Mouse (Mus musculus) megakaryocyte, embryonic 14.5 days (primary cell): ENCODE measurements around the gene Zfp990.
"Not testable (repeated sequence)": the region's sequence is repeated elsewhere in the genome, so short reads cannot be mapped to it uniquely, and the experiment has no call there.

Experiments
- FLI1 ChIP-seq: IDR thresholded peaks from 2 replicates; pipeline ENCODE4 v1.6.1; 2012; ENCODE audit warnings: low read length, inconsistent platforms, mixed read lengths
- GATA1 ChIP-seq: IDR thresholded peaks from 3 replicates; pipeline ENCODE4 v1.6.1; 2012; ENCODE audit warnings: mixed read lengths, low read length, inconsistent platforms, borderline replicate concordance

DNA sequence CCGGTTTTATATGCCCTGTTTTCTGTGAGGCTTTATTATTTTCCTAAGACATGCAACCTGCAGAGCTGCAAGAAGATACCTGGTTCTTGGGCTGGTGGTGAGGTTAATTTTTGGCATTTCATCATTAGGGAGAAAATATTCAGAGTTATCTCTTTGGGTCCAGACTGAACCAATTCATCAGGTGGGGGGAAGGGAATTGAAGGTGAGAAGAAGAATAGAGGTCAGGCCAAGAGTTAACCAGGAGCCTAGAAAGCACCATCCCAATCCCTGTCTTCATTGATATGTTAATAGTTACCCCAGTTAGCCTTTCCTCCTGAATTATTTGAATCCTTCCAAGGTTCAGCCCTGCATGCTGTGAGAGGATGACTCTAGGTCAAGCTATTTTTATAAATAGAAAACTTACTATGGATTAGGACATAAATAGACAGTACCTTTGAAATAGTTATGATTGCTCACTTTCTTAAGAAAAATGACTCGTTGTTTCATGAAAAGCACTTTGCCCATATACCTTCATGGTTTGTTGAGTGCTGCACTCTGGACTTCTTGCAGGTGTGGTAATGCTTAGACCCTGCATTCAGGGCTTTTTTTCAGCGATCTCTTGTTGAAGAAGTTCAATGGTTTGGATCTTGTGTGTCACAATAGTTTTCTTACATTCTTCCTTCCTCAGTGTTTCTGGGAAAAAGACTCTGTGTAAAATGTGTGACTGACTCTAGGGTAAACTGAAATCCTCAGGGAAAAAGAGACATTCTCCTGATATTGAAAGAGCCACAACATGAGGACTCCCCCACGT is 5.4 kb downstream of the Zfp990 start:
- not testable (repeated sequence) for TF ChIP-seq GATA1, FLI1
